Mouse (Mus musculus) thymus, postnatal 36 days (tissue): ENCODE results near the gene Mast4.

Experiments used
- DNase-seq, 2 experiments: peaks; one replicate each; pipeline ENCODE4 v3.0.0; 2022; ENCODE audit warnings: mixed read lengths in 2 of 2

Gene Mast4

GRCm38 (mm10) chr13:102909654-102910418, 424.5 kb downstream of the Mast4 start:
- no peak for DNase-seq

GRCm38 (mm10) chr13:102906661-102907009, 427.7 kb downstream of the Mast4 start:
- DNase-seq: no peak

GRCm38 (mm10) chr13:102906004-102906660, 428.2 kb downstream of the Mast4 start:
- peak; percentile 69 to 75 for DNase-seq

- peak in 1 of 2 experiments; percentile 21 for DNase-seq
Measured at GRCm38 (mm10) chr13:102905361-102905950, 428.8 kb downstream of the Mast4 start.

- no peak for DNase-seq
Measured at GRCm38 (mm10) chr13:102903689-102904088, 430.6 kb downstream of the Mast4 start.

- no peak for DNase-seq
Measured at GRCm38 (mm10) chr13:102902123-102902522, 432.2 kb downstream of the Mast4 start.

GRCm38 (mm10) chr13:102900531-102900930, 433.8 kb downstream of the Mast4 start:
- DNase-seq: no peak

- no peak for DNase-seq
Measured at GRCm38 (mm10) chr13:102900083-102900420, 434.2 kb downstream of the Mast4 start.

- DNase-seq: no peak
Measured at GRCm38 (mm10) chr13:102899253-102900082, 434.8 kb downstream of the Mast4 start.

GRCm38 (mm10) chr13:102898374-102899131, 435.7 kb downstream of the Mast4 start:
- peak in 1 of 2 experiments; percentile 17 for DNase-seq

- DNase-seq: no peak
Measured at GRCm38 (mm10) chr13:102896322-102896721, 438.0 kb downstream of the Mast4 start.

GRCm38 (mm10) chr13:102895894-102896293, 438.4 kb downstream of the Mast4 start:
- DNase-seq: no peak

GRCm38 (mm10) chr13:102894287-102895234, 439.7 kb downstream of the Mast4 start:
- no peak for DNase-seq

GRCm38 (mm10) chr13:102892783-102893182, 441.5 kb downstream of the Mast4 start:
- DNase-seq: no peak

- no peak for DNase-seq
Measured at GRCm38 (mm10) chr13:102889989-102890388, 444.3 kb downstream of the Mast4 start.

GRCm38 (mm10) chr13:102889537-102889936, 444.8 kb downstream of the Mast4 start:
- no peak for DNase-seq

GRCm38 (mm10) chr13:102888895-102889490, 445.3 kb downstream of the Mast4 start:
- DNase-seq: no peak

GRCm38 (mm10) chr13:102888211-102888610, 446.1 kb downstream of the Mast4 start:
- DNase-seq: no peak

- DNase-seq: no peak
Measured at GRCm38 (mm10) chr13:102887534-102887933, 446.8 kb downstream of the Mast4 start.

- no peak for DNase-seq
Measured at GRCm38 (mm10) chr13:102886788-102887187, 447.5 kb downstream of the Mast4 start.

GRCm38 (mm10) chr13:102886147-102886546, 448.1 kb downstream of the Mast4 start:
- no peak for DNase-seq
